Comparison of ENCODE assay signal across 11 mouse cellular contexts in the genomic region with DNA sequence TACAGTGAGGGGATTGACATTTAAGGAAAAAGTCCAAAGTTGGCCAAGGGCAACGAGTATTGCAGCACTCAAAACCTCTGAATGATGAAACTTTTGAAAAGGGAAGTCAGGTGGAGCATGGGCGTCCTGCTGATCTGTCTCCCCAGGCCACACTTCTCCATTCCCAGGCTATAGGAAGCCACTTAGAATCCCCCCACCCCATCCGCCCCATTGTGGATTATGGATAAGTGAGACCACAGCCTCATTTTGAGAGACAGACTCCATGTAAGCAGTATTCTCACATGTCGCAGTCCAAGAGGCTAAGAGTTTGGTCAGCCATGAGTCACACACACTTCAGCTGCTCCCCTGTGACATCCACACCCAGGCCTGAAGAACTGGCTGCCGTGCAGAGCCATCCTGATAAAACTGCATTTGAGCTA. TPM values are rescaled to one million over a fixed set of nuclear protein-coding genes. Genes with fewer than 3 reads are reported as not detected.
A peak's percentile ranks its signal among the peaks of the same experiment; 100 is the strongest.
DNase-seq lines count a peak whose midpoint lies in the region.
"Had no signal": no experiment of that assay in that cellular context is flagged by ENCODE, and none has a peak within 500 bp of the region (broad histone marks: within the 10 kb centered on the region; RNA-seq: fewer than 3 reads in every experiment).

No protein-coding gene starts in this region.

- peaks cover 25% of the 10 kb centered on the region for H3K4me1 ChIP-seq in heart, embryonic 10.5 days
- H3K4me1 ChIP-seq in limb, embryonic 10.5 days, result no peaks in the 10 kb centered on the region

- 54% methylated on average over 5 of the region's 5 CpGs for WGBS in heart, embryonic 10.5 days
- 81% methylated on average over 5 of the region's 5 CpGs for WGBS in limb, embryonic 10.5 days

- H3K4me3 ChIP-seq in heart, embryonic 10.5 days, result no peak overlapping the region
- H3K4me3 ChIP-seq in limb, embryonic 10.5 days, result no peak overlapping the region
- H3K4me3 ChIP-seq: forebrain, embryonic 12.5 days had no signal

- no peaks in the 10 kb centered on the region for H3K27me3 ChIP-seq in heart, embryonic 10.5 days (ENCODE audit: insufficient read depth, poor library complexity, severe bottlenecking)
- H3K27me3 ChIP-seq in limb, embryonic 10.5 days (ENCODE audit: low read depth, poor library complexity, severe bottlenecking), result no peaks in the 10 kb centered on the region
- H3K27me3 ChIP-seq: forebrain, embryonic 12.5 days had no signal

- H3K9me3 ChIP-seq in heart, embryonic 10.5 days, result no peaks in the 10 kb centered on the region
- no peaks in the 10 kb centered on the region for H3K9me3 ChIP-seq in limb, embryonic 10.5 days (replicated peaks)
- H3K9me3 ChIP-seq: forebrain, embryonic 12.5 days had no signal

- DNase-seq in gastrocnemius, adult 18-20 months (ENCODE audit: low spot score), result peak; percentile 50
- DNase-seq in gastrocnemius, postnatal 10 days, result no peak
- peak; percentile 50 for DNase-seq in adrenal gland, adult 8-10 months
- DNase-seq in heart, embryonic 10.5 days (ENCODE audit: low spot score), result no peak
- peak; percentile 71 to 76 for DNase-seq in monocyte, adult 2 months (ENCODE audit: low read depth in 1 of 2, low spot score in 2 of 2)
- no peak for DNase-seq in left cerebral cortex, adult 9 months (ENCODE audit: low spot score in 2 of 2)
- DNase-seq in frontal cortex, postnatal 25 days (ENCODE audit: low spot score in 2 of 2), result no peak
- DNase-seq in limb, embryonic 10.5 days (ENCODE audit: low spot score), result no peak
- DNase-seq: kidney, postnatal 14 days; lung, embryonic 14.5 days had no signal

- 0 out of 2 replicates have a peak overlapping the region, but pooled peaks have one; percentile 22 for H3K27ac ChIP-seq in heart, embryonic 10.5 days
- no peak overlapping the region for H3K27ac ChIP-seq in limb, embryonic 10.5 days
- H3K27ac ChIP-seq: forebrain, embryonic 12.5 days had no signal

- no peaks in the 10 kb centered on the region for H3K36me3 ChIP-seq in heart, embryonic 10.5 days
- no peaks in the 10 kb centered on the region for H3K36me3 ChIP-seq in limb, embryonic 10.5 days
- H3K36me3 ChIP-seq: forebrain, embryonic 12.5 days had no signal

RNA-seq across cellular contexts. Expression of gene Nfe2l2, which starts 26.8 kb away (rescaled TPM):
- 10 to 100 TPM; 34.2 to 51.0 TPM for total RNA-seq in gastrocnemius, adult 18-20 months (2021)
- 10 to 100 TPM; 28.4 to 33.3 TPM for total RNA-seq in gastrocnemius, postnatal 10 days (2021)
- 100 to 1,000 TPM in 3 of 4 experiments, 10 to 100 TPM in 1; 93.7 to 115 (median 107) TPM for total RNA-seq in adrenal gland, adult 8-10 months (2022)
- polyA plus RNA-seq in heart, embryonic 10.5 days (2016; fragmentation: Nextera tagmentation; extraction: Ambion mirVana), result 42.8 and 45.0 TPM in 2 replicates
- polyA plus RNA-seq in limb, embryonic 10.5 days (2016; fragmentation: Nextera tagmentation; extraction: Ambion mirVana), result 33.8 and 37.2 TPM in 2 replicates

Comparison
In these comparisons a context has a peak if more than half of its experiments do, and no peak if none do; other contexts are left out.
1. DNase-seq: peak in gastrocnemius, adult 18-20 months (single experiment), adrenal gland, adult 8-10 months (single experiment) and monocyte, adult 2 months (2 of 2); none in gastrocnemius, postnatal 10 days (single experiment), heart, embryonic 10.5 days (single experiment), left cerebral cortex, adult 9 months (0 of 2), frontal cortex, postnatal 25 days (0 of 2) and limb, embryonic 10.5 days (single experiment).